Mouse (Mus musculus) ES-E14 (cell line): ENCODE measurements at regions not wholly inside any gene's neighbourhood (a gene's known extent, or its start where the extent isn't known, plus 50 kb on each side); places are given as distances from the start of the nearest gene placed in this dataset.

Source experiments
- DNase-seq: peaks from one replicate; pipeline ENCODE4 v3.0.0-alpha.2; 2013; ENCODE audit warnings: low read depth, low spot score
- H3K27ac ChIP-seq: 2 replicates; pipeline ENCODE4 v1.5.1; 2012; ENCODE audit warnings: low read depth, mild to moderate bottlenecking, low read length, moderate library complexity, mixed read lengths; ENCODE audit not compliant: poor library complexity, insufficient read depth, severe bottlenecking
- H3K36me3 ChIP-seq: 2 replicates; pipeline ENCODE4 v1.6.1; 2012; ENCODE audit warnings: mild to moderate bottlenecking, low read length, moderate library complexity, mixed read lengths; ENCODE audit not compliant: control insufficient read depth, poor library complexity, insufficient read depth, severe bottlenecking
- H3K4me1 ChIP-seq, 2 experiments: fragments of 150-350 bp in 1 of 2; sonication (generic) in 1 of 2; 2 replicates each; pipeline ENCODE4 v1.6.1; 2012; ENCODE audit warnings: low read length in 2 of 2, mild to moderate bottlenecking in 1 of 2, mixed read lengths in 1 of 2; ENCODE audit not compliant: control insufficient read depth in 2 of 2, insufficient read depth in 2 of 2, poor library complexity in 1 of 2
- H3K4me3 ChIP-seq, 2 experiments: fragments of 150-350 bp in 1 of 2; sonication (generic) in 1 of 2; 2 replicates each; pipeline ENCODE4 v1.5.1; 2012; ENCODE audit warnings: low read length in 2 of 2, low read depth in 1 of 2, mild to moderate bottlenecking in 1 of 2, mixed read lengths in 1 of 2; ENCODE audit not compliant: insufficient read depth in 1 of 2, poor library complexity in 1 of 2, severe bottlenecking in 1 of 2
- H3K9ac ChIP-seq: 2 replicates; pipeline ENCODE4 v1.6.1; 2012; ENCODE audit warnings: low read depth, mild to moderate bottlenecking, low read length, mixed read lengths; ENCODE audit not compliant: poor library complexity, insufficient read depth, severe bottlenecking
- H3K9me3 ChIP-seq: fragments of 150-350 bp; sonication (generic); 2 replicates; pipeline ENCODE4 v1.6.1; 2012; ENCODE audit warnings: low read depth, mild to moderate bottlenecking, low read length; ENCODE audit not compliant: control insufficient read depth, insufficient read depth
- CHD2 ChIP-seq: IDR thresholded peaks from 2 replicates; pipeline ENCODE4 v1.6.1; 2014; ENCODE audit warnings: mild to moderate bottlenecking, low read depth, low read length, inconsistent platforms
- HCFC1 ChIP-seq: IDR thresholded peaks from 2 replicates; pipeline ENCODE4 v1.6.1; 2012; ENCODE audit warnings: low read length, inconsistent platforms, borderline replicate concordance; ENCODE audit not compliant: insufficient read depth
- MAFK ChIP-seq: IDR thresholded peaks from 2 replicates; pipeline ENCODE4 v1.6.1; 2014; ENCODE audit warnings: mild to moderate bottlenecking, low read depth, low read length, inconsistent platforms; ENCODE audit not compliant: insufficient read depth
- ZC3H11A ChIP-seq: IDR thresholded peaks from 2 replicates; pipeline ENCODE4 v1.6.1; 2012; ENCODE audit warnings: low read depth, mild to moderate bottlenecking, inconsistent platforms, low read length, borderline replicate concordance
- ZNF384 ChIP-seq: IDR thresholded peaks from 2 replicates; pipeline ENCODE4 v1.6.1; 2012; ENCODE audit warnings: low read depth, low read length, inconsistent platforms
- in situ Hi-C, 2 experiments: fragments of 600-800 bp; cut with MboI; formaldehyde crosslinking; loops; one replicate each; pipeline ENCODE4 v1.15.1; 2025; ENCODE audit warnings: low sequenced_read_pairs in 2 of 2, inconsistent platforms in 1 of 2; ENCODE audit not compliant: unreplicated experiment in 2 of 2

- DNase-seq: no peak
- no peaks in the 10 kb centered on the region for H3K9me3 ChIP-seq
- H3K4me3 ChIP-seq: no peak overlapping the region
- peaks cover 2 to 6% of the 10 kb centered on the region in 2 experiments; a peak in 2 of 4 replicates for H3K4me1 ChIP-seq
- H3K27ac ChIP-seq: no peak overlapping the region
- TF ChIP-seq ZC3H11A: no peak
- no peak for TF ChIP-seq MAFK
- TF ChIP-seq CHD2: no peak
- TF ChIP-seq ZNF384: no peak
- no peak for TF ChIP-seq HCFC1
- H3K9ac ChIP-seq: no peak overlapping the region
- in situ Hi-C loops: no loop called here
- no peaks in the 10 kb centered on the region for H3K36me3 ChIP-seq
Measured at GRCm38 (mm10) chr15:97455672-97456071, 208.6 kb upstream of the Amigo2 start.

- in situ Hi-C loops: no loop called here
- Histone ChIP-seq H3K9ac (no peak overlapping the region), H3K4me1 (peaks cover 0 to 8% of the 10 kb centered on the region in 2 experiments; a peak in 2 of 4 replicates), H3K9me3 (no peaks in the 10 kb centered on the region), H3K4me3 (no peak overlapping the region), H3K27ac (no peak overlapping the region), H3K36me3 (no peaks in the 10 kb centered on the region)
- no peak for TF ChIP-seq MAFK
- no peak for TF ChIP-seq ZC3H11A
- TF ChIP-seq HCFC1: no peak
- TF ChIP-seq CHD2: no peak
- TF ChIP-seq ZNF384: no peak
- no peak for DNase-seq
Measured at GRCm38 (mm10) chr15:97449724-97450123, 202.6 kb upstream of the Amigo2 start.

- Histone ChIP-seq H3K9me3 (no peaks in the 10 kb centered on the region), H3K4me1 (peaks cover 0 to 8% of the 10 kb centered on the region in 2 experiments; a peak in 2 of 4 replicates), H3K4me3 (no peak overlapping the region), H3K9ac (no peak overlapping the region), H3K36me3 (no peaks in the 10 kb centered on the region), H3K27ac (no peak overlapping the region)
- no peak for DNase-seq
- TF ChIP-seq ZC3H11A (no peak), ZNF384 (no peak), CHD2 (no peak), HCFC1 (no peak), MAFK (no peak)
- in situ Hi-C loops: no loop called here
Measured at GRCm38 (mm10) chr15:97449001-97449400, 201.9 kb upstream of the Amigo2 start.

- no peak for DNase-seq
- Histone ChIP-seq H3K4me1 (peaks cover 0 to 8% of the 10 kb centered on the region in 2 experiments; a peak in 2 of 4 replicates), H3K9ac (no peak overlapping the region), H3K9me3 (no peaks in the 10 kb centered on the region), H3K36me3 (no peaks in the 10 kb centered on the region), H3K27ac (no peak overlapping the region), H3K4me3 (no peak overlapping the region)
- in situ Hi-C loops: no loop called here
- TF ChIP-seq ZC3H11A (no peak), MAFK (no peak), ZNF384 (no peak), CHD2 (no peak), HCFC1 (no peak)
Measured at GRCm38 (mm10) chr15:97448243-97448880, 201.3 kb upstream of the Amigo2 start.

- Histone ChIP-seq H3K4me3 (no peak overlapping the region), H3K9ac (no peak overlapping the region), H3K4me1 (peaks cover 0 to 8% of the 10 kb centered on the region in 2 experiments; a peak in 2 of 4 replicates), H3K9me3 (no peaks in the 10 kb centered on the region), H3K36me3 (no peaks in the 10 kb centered on the region), H3K27ac (no peak overlapping the region)
- no peak for DNase-seq
- in situ Hi-C loops: no loop called here
- TF ChIP-seq ZC3H11A (no peak), CHD2 (no peak), MAFK (no peak), ZNF384 (no peak), HCFC1 (no peak)
Measured at GRCm38 (mm10) chr15:97446181-97446580, 199.1 kb upstream of the Amigo2 start.
